Mouse (Mus musculus) liver, embryonic 12.5 days (tissue): ENCODE results near the gene Stra6. TPM values are rescaled to one million over a fixed set of nuclear protein-coding genes. Genes with fewer than 3 reads are reported as not detected.

Source experiments
- ATAC-seq: fragments of 200-750 bp; cut with Nextera tagmentation; 2 replicates; pipeline ENCODE4 v1.8.0; 2017; ENCODE audit warnings: moderate number of reproducible peaks, mild to moderate bottlenecking, moderate library complexity
- H3K27ac ChIP-seq: fragments of 300-500 bp; sonication (generic); 2 replicates; pipeline ENCODE4 v1.5.1; 2016; ENCODE audit warnings: mild to moderate bottlenecking
- H3K27me3 ChIP-seq: fragments of 300-500 bp; sonication (generic); replicated peaks from 2 replicates; pipeline ENCODE4 v1.6.1; 2016; ENCODE audit warnings: mild to moderate bottlenecking, moderate library complexity
- H3K36me3 ChIP-seq: fragments of 300-500 bp; sonication (generic); 2 replicates; pipeline ENCODE4 v1.6.1; 2016; ENCODE audit warnings: mild to moderate bottlenecking, moderate library complexity
- H3K4me1 ChIP-seq: fragments of 300-500 bp; sonication (generic); 2 replicates; pipeline ENCODE4 v1.6.1; 2016
- H3K4me2 ChIP-seq: fragments of 300-500 bp; sonication (generic); 2 replicates; pipeline ENCODE4 v1.6.1; 2016; ENCODE audit warnings: mild to moderate bottlenecking, moderate library complexity
- H3K4me3 ChIP-seq: fragments of 300-500 bp; sonication (generic); 2 replicates; pipeline ENCODE4 v1.5.1; 2016; ENCODE audit warnings: mild to moderate bottlenecking, moderate library complexity
- H3K9ac ChIP-seq: fragments of 300-500 bp; sonication (generic); 2 replicates; pipeline ENCODE4 v1.6.1; 2016; ENCODE audit warnings: mild to moderate bottlenecking, moderate library complexity
- H3K9me3 ChIP-seq: fragments of 300-500 bp; sonication (generic); replicated peaks from 2 replicates; pipeline ENCODE4 v1.6.1; 2016; ENCODE audit warnings: mild to moderate bottlenecking, moderate library complexity
- WGBS: fragments of 180-500 bp; shearing (Covaris S2); methylation state at CpG from one replicate; pipeline ENCODE4 v1.1.7; 2016; ENCODE audit not compliant: insufficient replicate concordance; 5-methylcytosine and 5-hydroxymethylcytosine counted together
- polyA plus RNA-seq: library from polyadenylated mRNA; unstranded; fragments of >200 nt; fragmentation: Nextera tagmentation; extraction: Ambion mirVana; gene quantifications from 2 replicates; pipeline ENCODE4 v1.2.1, GENCODE M21; 2016

Gene Stra6
- polyA plus RNA-seq, 1 experiment from 2014 or later = 0.60 TPM

GRCm38 (mm10) chr9:58165779-58166178 is 102.2 kb downstream of the Stra6 start:
- no peak overlapping the region for H3K27ac ChIP-seq
- no peak overlapping the region for H3K9ac ChIP-seq
- no peak for ATAC-seq
- no peaks in the 10 kb centered on the region for H3K9me3 ChIP-seq
- no peak overlapping the region for H3K4me2 ChIP-seq
- H3K4me3 ChIP-seq = no peak overlapping the region
- H3K27me3 ChIP-seq = peaks cover 7% of the 10 kb centered on the region; the same call in 1 of the 2 replicates
- no peaks in the 10 kb centered on the region for H3K4me1 ChIP-seq
- WGBS = 50% methylated on average over 1 of the region's 1 CpGs
- H3K36me3 ChIP-seq = no peaks in the 10 kb centered on the region

GRCm38 (mm10) chr9:58168880-58169279 is 105.3 kb downstream of the Stra6 start:
- no peak for ATAC-seq
- H3K9me3 ChIP-seq = no peaks in the 10 kb centered on the region
- no peak overlapping the region for H3K9ac ChIP-seq
- H3K36me3 ChIP-seq = no peaks in the 10 kb centered on the region
- no peak overlapping the region for H3K4me3 ChIP-seq
- 59% methylated on average over 3 of the region's 3 CpGs for WGBS
- H3K4me1 ChIP-seq = no peaks in the 10 kb centered on the region
- peaks cover 7% of the 10 kb centered on the region; the same call in 1 of the 2 replicates for H3K27me3 ChIP-seq
- no peak overlapping the region for H3K4me2 ChIP-seq
- H3K27ac ChIP-seq = no peak overlapping the region

GRCm38 (mm10) chr9:58169426-58169825 is 105.8 kb downstream of the Stra6 start:
- WGBS = 58% methylated on average over 6 of the region's 6 CpGs

GRCm38 (mm10) chr9:58172863-58173262 is 109.3 kb downstream of the Stra6 start:
- no peak for ATAC-seq
- Histone ChIP-seq H3K27ac (no peak overlapping the region), H3K36me3 (no peaks in the 10 kb centered on the region), H3K4me1 (no peaks in the 10 kb centered on the region), H3K9me3 (no peaks in the 10 kb centered on the region), H3K4me2 (no peak overlapping the region), H3K9ac (no peak overlapping the region), H3K4me3 (no peak overlapping the region), H3K27me3 (peaks cover 7% of the 10 kb centered on the region; the same call in 1 of the 2 replicates)
- 45% methylated on average over 2 of the region's 2 CpGs for WGBS

More at GRCm38 (mm10) chr9:58169426-58169825, 105.8 kb downstream of the Stra6 start:
- Histone ChIP-seq H3K27me3 (peaks cover 7% of the 10 kb centered on the region; the same call in 1 of the 2 replicates), H3K36me3 (no peaks in the 10 kb centered on the region), H3K27ac (no peak overlapping the region), H3K4me3 (no peak overlapping the region), H3K4me1 (no peaks in the 10 kb centered on the region), H3K9ac (no peak overlapping the region), H3K9me3 (no peaks in the 10 kb centered on the region), H3K4me2 (no peak overlapping the region)
- no peak for ATAC-seq

- WGBS = 29% methylated on average over 5 of the region's 5 CpGs
Observed at GRCm38 (mm10) chr9:58174818-58175251, 111.2 kb downstream of the Stra6 start.

GRCm38 (mm10) chr9:58175745-58176487 is 112.3 kb downstream of the Stra6 start:
- H3K9me3 ChIP-seq = no peaks in the 10 kb centered on the region
- no peak overlapping the region for H3K27ac ChIP-seq
- ATAC-seq = no peak
- 41% methylated on average over 5 of the region's 5 CpGs for WGBS
- H3K4me1 ChIP-seq = no peaks in the 10 kb centered on the region
- H3K4me3 ChIP-seq = no peak overlapping the region
- no peaks in the 10 kb centered on the region for H3K36me3 ChIP-seq
- no peak overlapping the region for H3K4me2 ChIP-seq
- H3K9ac ChIP-seq = no peak overlapping the region
- H3K27me3 ChIP-seq = no peaks in the 10 kb centered on the region

More at GRCm38 (mm10) chr9:58174818-58175251, 111.2 kb downstream of the Stra6 start:
- Histone ChIP-seq H3K9me3 (no peaks in the 10 kb centered on the region), H3K4me1 (no peaks in the 10 kb centered on the region), H3K27ac (no peak overlapping the region), H3K4me2 (no peak overlapping the region), H3K27me3 (no peaks in the 10 kb centered on the region), H3K9ac (no peak overlapping the region), H3K4me3 (no peak overlapping the region), H3K36me3 (no peaks in the 10 kb centered on the region)
- ATAC-seq = no peak

- H3K27ac ChIP-seq = no peak overlapping the region
- no peak for ATAC-seq
- no peaks in the 10 kb centered on the region for H3K36me3 ChIP-seq
- no peak overlapping the region for H3K4me2 ChIP-seq
- no peaks in the 10 kb centered on the region for H3K27me3 ChIP-seq
- no peak overlapping the region for H3K4me3 ChIP-seq
- 57% methylated on average over 4 of the region's 4 CpGs for WGBS
- no peak overlapping the region for H3K9ac ChIP-seq
- H3K9me3 ChIP-seq = no peaks in the 10 kb centered on the region
- H3K4me1 ChIP-seq = no peaks in the 10 kb centered on the region
Observed at GRCm38 (mm10) chr9:58177165-58177564, 113.6 kb downstream of the Stra6 start.

GRCm38 (mm10) chr9:58179390-58179789 is 115.8 kb downstream of the Stra6 start:
- Histone ChIP-seq H3K9me3 (no peaks in the 10 kb centered on the region), H3K4me1 (no peaks in the 10 kb centered on the region), H3K4me2 (no peak overlapping the region), H3K27ac (no peak overlapping the region), H3K4me3 (no peak overlapping the region), H3K27me3 (no peaks in the 10 kb centered on the region), H3K9ac (no peak overlapping the region), H3K36me3 (no peaks in the 10 kb centered on the region)
- WGBS = 74% methylated on average over 2 of the region's 2 CpGs
- ATAC-seq = no peak

GRCm38 (mm10) chr9:58184456-58184855 is 120.9 kb downstream of the Stra6 start:
- no peak overlapping the region for H3K4me2 ChIP-seq
- H3K9me3 ChIP-seq = no peaks in the 10 kb centered on the region
- 0 out of 2 replicates have a peak, but pooled peaks cover 7% of the 10 kb centered on the region for H3K27me3 ChIP-seq
- no peak overlapping the region for H3K9ac ChIP-seq
- ATAC-seq = no peak
- H3K36me3 ChIP-seq = no peaks in the 10 kb centered on the region
- no peak overlapping the region for H3K4me3 ChIP-seq
- 72% methylated on average over 6 of the region's 6 CpGs for WGBS
- no peaks in the 10 kb centered on the region for H3K4me1 ChIP-seq
- H3K27ac ChIP-seq = no peak overlapping the region

GRCm38 (mm10) chr9:58194222-58194621 is 130.6 kb downstream of the Stra6 start:
- peaks cover 79% of the 10 kb centered on the region for H3K27me3 ChIP-seq
- no peak overlapping the region for H3K27ac ChIP-seq
- H3K4me3 ChIP-seq = no peak overlapping the region
- ATAC-seq = no peak
- H3K36me3 ChIP-seq = no peaks in the 10 kb centered on the region
- H3K9me3 ChIP-seq = no peaks in the 10 kb centered on the region
- peaks cover 10% of the 10 kb centered on the region for H3K4me1 ChIP-seq
- H3K9ac ChIP-seq = no peak overlapping the region
- no peak overlapping the region for H3K4me2 ChIP-seq
- 50% methylated on average over 9 of the region's 9 CpGs for WGBS

GRCm38 (mm10) chr9:58195671-58196070 is 132.1 kb downstream of the Stra6 start:
- peaks cover 84% of the 10 kb centered on the region for H3K27me3 ChIP-seq

GRCm38 (mm10) chr9:58196141-58196540 is 132.6 kb downstream of the Stra6 start:
- Histone ChIP-seq H3K9ac (no peak overlapping the region), H3K36me3 (no peaks in the 10 kb centered on the region), H3K4me1 (peaks cover 10% of the 10 kb centered on the region), H3K9me3 (no peaks in the 10 kb centered on the region), H3K27me3 (peaks cover 84% of the 10 kb centered on the region), H3K27ac (no peak overlapping the region), H3K4me2 (peak overlapping the region; percentile 30), H3K4me3 (peak overlapping the region; percentile 14; the same call in 1 of the 2 replicates)
- ATAC-seq = no peak
- WGBS = 3% methylated on average over 14 of the region's 14 CpGs

More at GRCm38 (mm10) chr9:58195671-58196070, 132.1 kb downstream of the Stra6 start:
- no peak overlapping the region for H3K4me2 ChIP-seq
- H3K36me3 ChIP-seq = no peaks in the 10 kb centered on the region
- H3K9ac ChIP-seq = no peak overlapping the region
- peaks cover 10% of the 10 kb centered on the region for H3K4me1 ChIP-seq
- H3K9me3 ChIP-seq = no peaks in the 10 kb centered on the region
- H3K4me3 ChIP-seq = no peak overlapping the region
- no peak for ATAC-seq
- H3K27ac ChIP-seq = no peak overlapping the region
- WGBS = 15% methylated on average over 1 of the region's 1 CpGs
